Mouse (Mus musculus) spleen, adult 10 weeks (tissue): Measurements from ENCODE around the gene St3gal6. TPM values are rescaled to one million over a fixed set of nuclear protein-coding genes. Genes with fewer than 3 reads are reported as not detected.

Source experiments
- polyA plus RNA-seq: library from polyadenylated mRNA; stranded (reverse); fragments of 350-450 nt; fragmentation: Illumina TruSeq; extraction: RNeasy Lipid Tissue Mini Kit (QIAGEN cat#74804); gene quantifications from one replicate; pipeline ENCODE4 v1.2.3, GENCODE M21; 2015; ENCODE audit warnings: low replicate concordance; ENCODE audit not compliant: insufficient read depth

Gene St3gal6
- polyA plus RNA-seq: 63.6 TPM

DNA sequence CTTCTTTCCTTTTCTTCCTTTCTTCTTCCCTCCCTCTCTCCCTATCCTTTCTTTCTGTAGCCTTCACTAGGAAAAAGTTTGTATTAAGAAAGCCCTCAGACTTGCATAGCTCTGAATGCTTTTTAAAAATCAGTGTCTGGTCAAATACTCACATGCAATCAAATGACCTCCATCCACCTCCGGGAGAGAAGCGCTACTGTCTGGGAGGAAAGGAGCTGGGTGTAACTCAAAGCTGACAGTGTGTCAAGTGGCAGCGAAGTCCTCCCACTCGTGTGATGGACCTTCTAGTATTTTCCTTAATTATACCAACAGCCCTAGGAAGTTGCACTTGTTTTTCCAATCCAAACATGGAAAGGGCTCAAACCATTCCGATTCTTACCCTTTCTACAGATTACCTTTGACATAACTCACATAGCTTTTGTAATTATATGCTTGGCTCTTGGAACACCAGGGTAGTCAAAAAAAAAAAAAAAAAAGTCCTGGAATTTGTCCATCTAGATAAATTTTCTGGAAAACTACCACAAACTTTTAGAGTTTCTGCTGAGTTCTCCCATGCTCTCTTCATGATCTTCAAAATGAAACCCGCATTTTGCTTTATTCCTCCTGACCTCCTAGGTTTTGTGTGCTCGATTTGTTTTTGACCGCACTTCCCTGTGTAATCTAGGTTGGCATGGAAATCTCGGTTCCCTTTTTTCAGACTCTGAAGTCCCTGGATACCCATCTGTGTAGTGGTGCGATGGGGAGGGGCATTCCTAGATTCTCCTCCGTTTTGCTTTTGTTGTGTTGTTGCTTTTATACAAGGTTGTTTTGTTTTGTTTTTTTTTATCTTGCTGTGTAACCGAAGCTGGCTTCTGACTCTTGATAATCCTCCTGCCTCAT, at the start of gene St3gal6:
Gene St3gal6, minus strand, starts transcription at position 272 of the 879 bp plus-strand sequence.

Other genes starting within 250 kb of the St3gal6 start
- gene Dcbld2, start 115.8 kb downstream of the St3gal6 start, polyA plus RNA-seq: 10.4 TPM
- gene Gm813, start 92.7 kb upstream of the St3gal6 start, polyA plus RNA-seq: not detected
- gene E330017A01Rik, start 114.5 kb upstream of the St3gal6 start, polyA plus RNA-seq: not detected
- gene Cpox, start 146.0 kb upstream of the St3gal6 start, polyA plus RNA-seq: 35.9 TPM
- gene Gpr15, start 194.8 kb upstream of the St3gal6 start, polyA plus RNA-seq: 1.9 TPM
- gene Cldnd1, start 203.7 kb upstream of the St3gal6 start, polyA plus RNA-seq: 48.4 TPM
- not detected for gene Olfr172, start 238.9 kb upstream of the St3gal6 start, polyA plus RNA-seq